Mouse (Mus musculus) ES-Bruce4 (cell line): ENCODE results near the gene Lmf2. TPM values are rescaled to one million over a fixed set of nuclear protein-coding genes. Genes with fewer than 3 reads are reported as not detected.

Experiments
- H3K27ac ChIP-seq: 2 replicates; pipeline ENCODE4 v1.5.1; 2012; ENCODE audit warnings: low read length, inconsistent platforms; ENCODE audit not compliant: insufficient read depth
- H3K27me3 ChIP-seq: 2 replicates; pipeline ENCODE4 v1.6.1; 2012; ENCODE audit warnings: mild to moderate bottlenecking, low read length, inconsistent platforms; ENCODE audit not compliant: control insufficient read depth, poor library complexity, insufficient read depth, severe bottlenecking
- H3K36me3 ChIP-seq: 2 replicates; pipeline ENCODE4 v1.6.1; 2012; ENCODE audit warnings: inconsistent platforms, mild to moderate bottlenecking, low read length, moderate library complexity; ENCODE audit not compliant: control insufficient read depth, poor library complexity, insufficient read depth, severe bottlenecking
- H3K4me1 ChIP-seq: one replicate; pipeline ENCODE4 v1.8.1; 2011; ENCODE audit warnings: low read length; ENCODE audit not compliant: control insufficient read depth, insufficient read depth
- H3K4me3 ChIP-seq: 2 replicates; pipeline ENCODE4 v1.5.1; 2011; ENCODE audit warnings: low read depth, mild to moderate bottlenecking, low read length
- H3K9ac ChIP-seq: 2 replicates; pipeline ENCODE4 v1.6.1; 2012; ENCODE audit warnings: low read depth, mild to moderate bottlenecking, inconsistent platforms; ENCODE audit not compliant: poor library complexity, severe bottlenecking
- H3K9me3 ChIP-seq: replicated peaks from 2 replicates; pipeline ENCODE4 v1.6.1; 2012; ENCODE audit warnings: mild to moderate bottlenecking, low read length, inconsistent platforms; ENCODE audit not compliant: control insufficient read depth, poor library complexity, insufficient read depth, severe bottlenecking
- CTCF ChIP-seq: IDR thresholded peaks from one replicate; pipeline ENCODE4 v1.8.1; 2011; ENCODE audit warnings: low read depth, low read length
- EP300 ChIP-seq: IDR thresholded peaks from 2 replicates; pipeline ENCODE4 v1.6.1; 2011; ENCODE audit warnings: low read depth, low read length; ENCODE audit not compliant: insufficient read depth
- POLR2A ChIP-seq: IDR thresholded peaks from one replicate; pipeline ENCODE4 v1.8.1; 2011; ENCODE audit warnings: low read length; ENCODE audit not compliant: insufficient read depth
- polyA plus RNA-seq: library from polyadenylated mRNA; stranded (reverse); fragments of >200 nt; gene quantifications from 2 replicates; pipeline ENCODE4 v1.2.4, GENCODE M21; 2011; ENCODE audit warnings: low read depth; ENCODE audit not compliant: missing spikeins, insufficient read depth, insufficient read length

Gene Lmf2
- polyA plus RNA-seq, 1 experiment, result 42.1 TPM

DNA sequence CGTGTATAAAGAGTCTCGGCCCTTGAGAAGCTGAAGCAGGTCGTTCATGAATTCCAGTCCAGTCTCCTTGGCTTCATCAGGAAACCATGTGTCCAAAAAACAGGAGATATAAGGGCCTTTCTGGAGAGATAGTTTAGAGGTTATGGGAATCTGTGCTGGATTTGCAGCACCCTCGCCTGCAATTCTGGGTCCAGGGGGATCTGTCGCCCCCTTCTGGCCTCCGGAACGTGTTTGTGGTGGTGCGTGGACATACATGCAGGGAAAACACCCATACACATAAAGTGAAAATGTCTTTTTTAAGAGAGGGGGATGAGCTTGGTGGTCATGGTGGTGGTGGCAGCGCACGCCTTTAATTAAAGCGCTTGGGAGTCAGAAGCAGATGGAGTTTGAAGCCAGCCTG, 39.3 kb downstream of the Lmf2 start:
- peak overlapping the region; percentile 83; the same call in 1 of the 2 replicates for H3K9ac ChIP-seq

DNA sequence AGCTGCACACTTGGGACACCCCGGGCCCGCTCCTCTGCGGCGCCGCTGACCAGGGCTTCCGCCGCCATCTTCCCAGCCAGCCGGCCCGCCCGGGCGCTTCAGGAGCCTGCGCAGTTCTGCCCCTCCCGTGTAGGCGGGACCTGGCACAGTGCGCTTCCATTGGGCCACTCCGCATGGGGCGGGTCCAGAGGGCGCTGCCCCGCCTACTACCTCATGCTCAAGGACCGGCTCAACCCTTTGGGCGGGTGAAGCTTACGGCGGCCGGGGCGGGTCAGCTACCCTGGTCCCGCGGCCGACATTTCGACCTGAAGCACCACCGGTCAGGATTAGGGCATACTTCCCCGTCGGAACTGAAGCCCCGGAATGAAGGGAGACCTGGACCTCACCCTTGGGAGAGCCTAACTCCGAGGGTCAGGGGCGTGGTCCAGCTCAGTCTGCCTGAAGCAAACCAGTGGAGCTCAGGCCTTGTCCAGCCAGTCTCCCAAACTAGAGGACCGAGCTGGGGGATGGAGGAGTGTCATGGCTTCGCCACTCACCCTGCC, 40.2 kb downstream of the Lmf2 start, which contains the start of gene Sbf1:
Sbf1 (minus strand) TSS at position 122 of the 542 bp plus-strand sequence.
- Histone ChIP-seq H3K9me3 (no peaks in the 10 kb centered on the region), H3K9ac (peak within 1 kb of the TSS; percentile 83), H3K36me3 (no peaks in the 10 kb centered on the region), H3K27me3 (no peaks in the 10 kb centered on the region), H3K4me3 (peak within 1 kb of the TSS; percentile 91), H3K4me1 (no peaks in the 10 kb centered on the region), H3K27ac (no peak within 1 kb of the TSS)
- TF ChIP-seq CTCF (no peak), POLR2A (peak; percentile 30), EP300 (no peak)

More for the DNA sequence above, 39.3 kb downstream of the Lmf2 start:
- H3K9me3 ChIP-seq, result no peaks in the 10 kb centered on the region
- H3K4me1 ChIP-seq, result no peaks in the 10 kb centered on the region
- H3K4me3 ChIP-seq, result no peak overlapping the region
- no peaks in the 10 kb centered on the region for H3K27me3 ChIP-seq
- no peak for TF ChIP-seq EP300
- TF ChIP-seq CTCF, result peak; percentile 88
- no peak for TF ChIP-seq POLR2A
- H3K27ac ChIP-seq, result no peak overlapping the region
- no peaks in the 10 kb centered on the region for H3K36me3 ChIP-seq

DNA sequence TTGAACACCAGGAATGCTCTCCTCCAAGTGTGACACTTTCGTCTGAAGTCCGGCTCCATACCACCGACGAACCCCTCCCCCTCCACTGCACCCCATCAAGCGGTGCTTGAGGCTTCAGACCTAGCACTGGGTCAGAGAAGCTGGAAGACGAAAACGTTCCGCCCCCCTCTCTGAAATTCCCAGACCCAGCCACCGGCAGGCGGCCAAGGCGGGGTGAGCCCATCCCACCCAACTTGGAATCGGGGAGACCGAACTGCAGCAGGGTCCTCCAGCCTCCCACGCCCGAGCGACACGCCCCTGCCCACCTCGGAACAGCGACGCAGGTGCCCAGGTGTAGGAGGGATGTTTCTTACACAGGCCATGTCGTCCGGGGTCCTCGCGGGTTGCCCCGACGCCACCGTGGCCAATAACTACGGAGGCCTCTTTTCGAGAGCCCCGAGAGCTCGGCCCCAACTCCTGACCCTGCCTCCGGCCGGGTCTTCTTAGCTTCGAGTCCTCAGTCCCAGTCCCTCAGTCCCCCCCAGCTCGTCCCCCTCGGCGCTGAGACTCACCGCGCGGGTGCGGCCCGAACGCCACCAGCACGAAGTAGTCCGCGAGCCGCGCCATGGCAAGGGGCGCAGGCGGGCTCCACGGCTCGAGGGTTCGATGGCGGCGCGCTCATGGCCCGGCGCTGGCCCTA, 40.8 kb downstream of the Lmf2 start:
- no peak for TF ChIP-seq CTCF
- no peak for TF ChIP-seq POLR2A
- no peak for TF ChIP-seq EP300
- Histone ChIP-seq H3K27ac (no peak overlapping the region), H3K9ac (peak overlapping the region; percentile 83), H3K27me3 (no peaks in the 10 kb centered on the region), H3K9me3 (no peaks in the 10 kb centered on the region), H3K4me3 (peak overlapping the region; percentile 86), H3K36me3 (no peaks in the 10 kb centered on the region), H3K4me1 (no peaks in the 10 kb centered on the region)

DNA sequence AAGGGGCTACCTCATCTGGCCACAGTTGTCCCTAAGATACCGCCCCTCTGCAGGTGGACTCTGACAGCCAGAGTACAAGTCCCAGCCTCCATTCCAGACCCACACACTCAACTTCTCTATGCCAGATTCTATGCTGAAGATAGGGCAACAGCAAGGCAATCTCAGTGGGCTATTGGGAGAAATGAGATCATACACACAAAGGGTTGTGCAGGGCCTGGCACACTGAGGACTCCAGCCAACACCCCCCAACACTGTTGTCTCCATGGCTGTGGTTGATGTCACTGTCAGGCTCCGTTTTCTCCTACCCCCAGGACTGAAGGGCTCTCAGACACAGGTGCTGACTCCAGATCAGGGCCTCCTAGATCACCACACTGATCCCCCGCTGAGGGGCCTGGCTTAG, 41.4 kb downstream of the Lmf2 start:
- H3K27me3 ChIP-seq, result no peaks in the 10 kb centered on the region
- no peak for TF ChIP-seq POLR2A
- TF ChIP-seq EP300, result no peak
- TF ChIP-seq CTCF, result no peak
- H3K4me1 ChIP-seq, result no peaks in the 10 kb centered on the region
- peak overlapping the region; percentile 86 for H3K4me3 ChIP-seq
- H3K36me3 ChIP-seq, result no peaks in the 10 kb centered on the region
- no peak overlapping the region for H3K27ac ChIP-seq
- no peaks in the 10 kb centered on the region for H3K9me3 ChIP-seq
- H3K9ac ChIP-seq, result peak overlapping the region; percentile 83

DNA sequence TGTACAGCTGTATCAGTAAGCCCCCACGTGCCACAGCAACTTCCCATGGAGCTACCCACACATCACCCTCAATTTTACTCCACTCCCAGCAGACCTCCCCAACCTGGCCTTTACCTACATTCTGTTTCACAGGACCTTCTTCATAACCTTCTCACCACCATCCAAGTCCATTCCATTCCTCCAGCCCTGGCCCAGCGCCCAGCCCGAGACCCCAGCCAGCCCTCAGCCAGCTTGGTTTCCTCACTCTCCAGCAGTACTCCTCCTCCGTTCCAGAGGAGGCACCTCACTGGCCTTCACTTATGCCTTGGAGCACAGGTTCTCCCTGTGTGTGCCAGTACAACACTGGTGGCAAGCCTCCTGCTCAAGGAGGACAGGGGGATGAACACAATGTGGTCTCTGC, 42.1 kb downstream of the Lmf2 start:
- Histone ChIP-seq H3K27me3 (no peaks in the 10 kb centered on the region), H3K4me1 (no peaks in the 10 kb centered on the region), H3K36me3 (no peaks in the 10 kb centered on the region), H3K9me3 (no peaks in the 10 kb centered on the region), H3K9ac (no peak overlapping the region), H3K27ac (no peak overlapping the region), H3K4me3 (no peak overlapping the region)
- TF ChIP-seq POLR2A (no peak), EP300 (no peak), CTCF (no peak)

DNA sequence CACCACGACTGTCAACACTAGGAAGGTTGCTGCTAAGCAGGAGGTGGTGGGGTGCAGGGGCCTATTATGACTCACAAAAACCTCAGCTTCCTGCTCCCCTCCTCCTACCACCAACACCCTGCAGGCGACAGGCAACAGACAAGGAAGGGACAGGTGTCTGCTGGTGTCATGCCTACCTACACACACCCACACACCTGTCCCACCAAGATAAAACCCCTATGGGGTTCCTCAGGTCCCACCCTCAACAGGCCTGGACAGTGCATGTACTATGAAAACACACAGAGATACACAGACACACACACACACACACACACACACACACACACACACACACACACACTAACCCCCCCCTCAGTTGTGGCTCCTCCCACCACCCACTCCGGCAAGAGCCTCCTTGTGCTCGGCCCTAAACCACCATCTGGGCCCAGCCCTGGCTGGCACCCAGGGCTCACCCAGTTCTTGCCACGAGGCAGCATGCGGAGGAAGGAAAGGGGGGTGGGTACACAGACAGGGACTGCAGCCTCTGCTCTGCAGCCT, 45.4 kb downstream of the Lmf2 start:
- TF ChIP-seq EP300 (no peak), POLR2A (no peak), CTCF (no peak)
- Histone ChIP-seq H3K9ac (no peak overlapping the region), H3K27me3 (no peaks in the 10 kb centered on the region), H3K9me3 (no peaks in the 10 kb centered on the region), H3K4me3 (no peak overlapping the region), H3K4me1 (no peaks in the 10 kb centered on the region), H3K27ac (no peak overlapping the region), H3K36me3 (no peaks in the 10 kb centered on the region)
